Mouse (Mus musculus) T-helper 1 cell (primary cell): Measurements from ENCODE around the gene Aicda.
"Not testable (repeated sequence)": the region's sequence is repeated elsewhere in the genome, so short reads cannot be mapped to it uniquely, and the experiment has no call there.

ENCODE experiments used
- in situ Hi-C: fragments of 300-600 bp; cut with MboI, MseI; formaldehyde crosslinking; loops from one replicate; pipeline ENCODE4 v1.15.1; 2025; ENCODE audit warnings: high pct_unique_total_duplicates

Aicda gene

GRCm38 (mm10) chr6:122554102-122554501 is 501 bp downstream of the Aicda start:
- in situ Hi-C loops = no loop called here

- in situ Hi-C loops = no loop called here
Measured at GRCm38 (mm10) chr6:122555266-122555665, 1.7 kb downstream of the Aicda start.

GRCm38 (mm10) chr6:122556959-122557561 is 3.5 kb downstream of the Aicda start:
- in situ Hi-C loops = no loop called here

- in situ Hi-C loops = loop anchor here (10.0 kb wide), 1 partner anchor 156 kb away; no protein-coding TSS in a partner anchor
Measured at GRCm38 (mm10) chr6:122560427-122560826, 6.8 kb downstream of the Aicda start.

GRCm38 (mm10) chr6:122561005-122561404 is 7.4 kb downstream of the Aicda start:
- in situ Hi-C loops = loop anchor here (10.0 kb wide), 1 partner anchor 156 kb away; no protein-coding TSS in a partner anchor

GRCm38 (mm10) chr6:122562463-122562862 is 8.9 kb downstream of the Aicda start:
- in situ Hi-C loops = loop anchor here (10.0 kb wide), 1 partner anchor 158 kb away; no protein-coding TSS in a partner anchor

GRCm38 (mm10) chr6:122565070-122565784 is 11.6 kb downstream of the Aicda start:
- in situ Hi-C loops = loop anchor here (10.0 kb wide), 1 partner anchor 160 kb away; no protein-coding TSS in a partner anchor

GRCm38 (mm10) chr6:122569113-122569512 is 15.5 kb downstream of the Aicda start:
- in situ Hi-C loops = loop anchor here (10.0 kb wide), 1 partner anchor 164 kb away; no protein-coding TSS in a partner anchor

- in situ Hi-C loops = loop anchor here (10.0 kb wide), 1 partner anchor 165 kb away; no protein-coding TSS in a partner anchor
Measured at GRCm38 (mm10) chr6:122569762-122570161, 16.2 kb downstream of the Aicda start.

GRCm38 (mm10) chr6:122570695-122571616 is 17.4 kb downstream of the Aicda start:
- in situ Hi-C loops = no loop called here

GRCm38 (mm10) chr6:122571617-122571959 is 18.0 kb downstream of the Aicda start:
- in situ Hi-C loops = no loop called here

GRCm38 (mm10) chr6:122575037-122575436 is 21.4 kb downstream of the Aicda start:
- in situ Hi-C loops = not testable (repeated sequence)

GRCm38 (mm10) chr6:122577030-122577429 is 23.4 kb downstream of the Aicda start:
- in situ Hi-C loops = no loop called here

GRCm38 (mm10) chr6:122579086-122579485 is 25.5 kb downstream of the Aicda start:
- in situ Hi-C loops = no loop called here

- in situ Hi-C loops = no loop called here
Measured at GRCm38 (mm10) chr6:122591027-122591758, 37.6 kb downstream of the Aicda start.

GRCm38 (mm10) chr6:122592905-122593304 is 39.3 kb downstream of the Aicda start:
- in situ Hi-C loops = no loop called here

- in situ Hi-C loops = no loop called here
Measured at GRCm38 (mm10) chr6:122595637-122596036, 42.0 kb downstream of the Aicda start.

- in situ Hi-C loops = no loop called here
Measured at GRCm38 (mm10) chr6:122596608-122597007, 43.0 kb downstream of the Aicda start.

GRCm38 (mm10) chr6:122598014-122598413 is 44.4 kb downstream of the Aicda start:
- in situ Hi-C loops = no loop called here

- in situ Hi-C loops = no loop called here
Measured at GRCm38 (mm10) chr6:122598436-122598835, 44.8 kb downstream of the Aicda start.

GRCm38 (mm10) chr6:122599054-122599737 is 45.6 kb downstream of the Aicda start:
- in situ Hi-C loops = no loop called here
